Mouse (Mus musculus) neural tube, embryonic 11.5 days (tissue): ENCODE results near the gene Hnf4a. TPM values are rescaled to one million over a fixed set of nuclear protein-coding genes. Genes with fewer than 3 reads are reported as not detected.

Source experiments
- ATAC-seq: fragments of 200-750 bp; cut with Nextera tagmentation; 2 replicates; pipeline ENCODE4 v1.8.0; 2017; ENCODE audit warnings: moderate number of reproducible peaks, mild to moderate bottlenecking, moderate TSS enrichment, moderate library complexity; ENCODE audit not compliant: insufficient read depth, low FRiP score, low TSS enrichment
- DNase-seq: peaks from one replicate; pipeline ENCODE4 v3.0.0-alpha.2; 2015; ENCODE audit warnings: low spot score
- H3K27ac ChIP-seq: fragments of 300-500 bp; sonication (generic); 2 replicates; pipeline ENCODE4 v1.5.1; 2014; ENCODE audit warnings: low read depth, mild to moderate bottlenecking, low read length
- H3K27me3 ChIP-seq: fragments of 300-500 bp; sonication (generic); 2 replicates; pipeline ENCODE4 v1.6.1; 2014; ENCODE audit warnings: mild to moderate bottlenecking, low read length, mixed read lengths; ENCODE audit not compliant: control insufficient read depth, insufficient read depth
- H3K36me3 ChIP-seq: fragments of 300-500 bp; sonication (generic); 2 replicates; pipeline ENCODE4 v1.6.1; 2014; ENCODE audit warnings: mild to moderate bottlenecking, low read length, moderate library complexity, mixed read lengths; ENCODE audit not compliant: control insufficient read depth, insufficient read depth
- H3K4me1 ChIP-seq: fragments of 300-500 bp; sonication (generic); 2 replicates; pipeline ENCODE4 v1.6.1; 2014; ENCODE audit warnings: low read length, mixed read lengths; ENCODE audit not compliant: control insufficient read depth, insufficient read depth
- H3K4me2 ChIP-seq: fragments of 300-500 bp; sonication (generic); 2 replicates; pipeline ENCODE4 v1.6.1; 2014; ENCODE audit warnings: low read depth, mild to moderate bottlenecking, moderate library complexity
- H3K4me3 ChIP-seq: fragments of 300-500 bp; sonication (generic); 2 replicates; pipeline ENCODE4 v1.5.1; 2014; ENCODE audit warnings: low read depth, low read length
- H3K9ac ChIP-seq: fragments of 300-500 bp; sonication (generic); 2 replicates; pipeline ENCODE4 v1.6.1; 2014; ENCODE audit warnings: mild to moderate bottlenecking, low read length
- H3K9me3 ChIP-seq: fragments of 300-500 bp; sonication (generic); 2 replicates; pipeline ENCODE4 v1.6.1; 2016; ENCODE audit warnings: low read length; ENCODE audit not compliant: control insufficient read depth
- WGBS: fragments of 180-500 bp; shearing (Covaris S2); extraction: QIAGEN DNeasy Blood & Tissue Kit; methylation state at CpG from one replicate; pipeline ENCODE4 v1.1.7; 2014; 5-methylcytosine and 5-hydroxymethylcytosine counted together
- polyA plus RNA-seq: library from polyadenylated mRNA; unstranded; fragments of >200 nt; fragmentation: Nextera tagmentation; extraction: Ambion mirVana; gene quantifications from 2 replicates; pipeline ENCODE4 v1.2.1, GENCODE M21; 2014

Gene Hnf4a
- polyA plus RNA-seq, 1 experiment from 2014 or later = not detected

DNA sequence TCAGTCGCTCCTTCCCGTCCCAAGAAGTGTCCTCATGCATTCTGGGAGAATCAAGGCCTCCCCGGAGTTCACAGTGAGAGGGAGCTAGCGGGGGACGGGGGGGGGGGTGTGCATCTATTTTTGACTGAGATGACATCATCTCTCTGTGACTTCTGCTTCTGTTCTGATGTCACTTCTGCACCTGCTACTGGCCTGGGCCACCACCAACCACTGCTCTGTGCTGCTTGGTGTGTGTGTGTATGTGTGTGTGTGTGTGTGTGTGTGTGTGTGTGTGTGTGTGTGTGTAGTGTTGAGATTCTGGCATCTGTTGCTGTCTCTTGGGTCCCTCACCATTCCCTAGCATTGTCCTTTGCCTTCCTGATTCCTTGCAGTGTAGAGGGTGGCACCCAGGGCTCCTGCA is 80.9 kb downstream of the Hnf4a start:
- DNase-seq (no peak), ATAC-seq (no peak)
- 76% methylated on average over 5 of the region's 5 CpGs for WGBS
- no peak overlapping the region for H3K9ac ChIP-seq
- no peak overlapping the region for H3K27ac ChIP-seq
- H3K4me1 ChIP-seq = no peaks in the 10 kb centered on the region
- H3K27me3 ChIP-seq = no peaks in the 10 kb centered on the region
- H3K9me3 ChIP-seq = no peaks in the 10 kb centered on the region
- H3K36me3 ChIP-seq = no peaks in the 10 kb centered on the region
- H3K4me3 ChIP-seq = no peak overlapping the region
- no peak overlapping the region for H3K4me2 ChIP-seq

GRCm38 (mm10) chr2:163590211-163590610 is 83.6 kb downstream of the Hnf4a start:
- no peaks in the 10 kb centered on the region for H3K36me3 ChIP-seq
- DNase-seq (no peak), ATAC-seq (no peak)
- H3K4me3 ChIP-seq = no peak overlapping the region
- H3K9me3 ChIP-seq = no peaks in the 10 kb centered on the region
- H3K9ac ChIP-seq = no peak overlapping the region
- H3K27me3 ChIP-seq = no peaks in the 10 kb centered on the region
- 67% methylated on average over 12 of the region's 12 CpGs for WGBS
- no peak overlapping the region for H3K4me2 ChIP-seq
- H3K27ac ChIP-seq = no peak overlapping the region
- no peaks in the 10 kb centered on the region for H3K4me1 ChIP-seq

GRCm38 (mm10) chr2:163590996-163591395 is 84.4 kb downstream of the Hnf4a start:
- Histone ChIP-seq H3K36me3 (no peaks in the 10 kb centered on the region), H3K4me2 (no peak overlapping the region), H3K27ac (no peak overlapping the region), H3K4me1 (no peaks in the 10 kb centered on the region), H3K27me3 (no peaks in the 10 kb centered on the region), H3K9me3 (no peaks in the 10 kb centered on the region), H3K9ac (no peak overlapping the region), H3K4me3 (no peak overlapping the region)
- no peak for ATAC-seq
- WGBS = 79% methylated on average over 5 of the region's 5 CpGs
- DNase-seq = no peak

DNA sequence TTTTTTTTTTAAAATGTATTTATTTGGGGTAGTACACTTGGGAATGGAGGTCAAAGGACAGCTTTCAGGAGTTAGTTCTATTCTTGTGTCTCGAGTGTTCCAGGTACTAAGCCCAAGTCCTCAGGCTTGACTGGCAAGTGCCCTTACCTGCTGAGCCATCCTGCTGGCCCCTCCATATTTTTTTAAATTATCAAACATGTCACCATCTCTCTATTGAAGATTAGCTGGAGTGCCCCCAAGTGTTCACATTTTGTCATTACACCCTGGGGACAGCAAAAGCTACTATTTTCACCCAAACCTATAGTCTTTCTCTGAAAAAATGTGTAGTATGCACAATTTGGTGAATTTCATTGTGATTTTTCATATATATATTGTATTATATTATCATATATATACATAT is 85.5 kb downstream of the Hnf4a start:
- Histone ChIP-seq H3K27ac (no peak overlapping the region), H3K9me3 (no peaks in the 10 kb centered on the region), H3K9ac (no peak overlapping the region), H3K27me3 (no peaks in the 10 kb centered on the region), H3K4me2 (no peak overlapping the region), H3K4me3 (no peak overlapping the region), H3K36me3 (no peaks in the 10 kb centered on the region), H3K4me1 (no peaks in the 10 kb centered on the region)
- 74% methylated on average over 1 of the region's 1 CpGs for WGBS
- no peak for ATAC-seq
- DNase-seq = peak; percentile 25

GRCm38 (mm10) chr2:163593636-163594282 is 87.2 kb downstream of the Hnf4a start:
- H3K36me3 ChIP-seq = no peaks in the 10 kb centered on the region
- no peak overlapping the region for H3K27ac ChIP-seq
- DNase-seq (no peak), ATAC-seq (no peak)
- H3K4me2 ChIP-seq = no peak overlapping the region
- H3K9ac ChIP-seq = no peak overlapping the region
- no peaks in the 10 kb centered on the region for H3K9me3 ChIP-seq
- WGBS = 93% methylated on average over 10 of the region's 10 CpGs
- no peaks in the 10 kb centered on the region for H3K27me3 ChIP-seq
- H3K4me1 ChIP-seq = no peaks in the 10 kb centered on the region
- no peak overlapping the region for H3K4me3 ChIP-seq

DNA sequence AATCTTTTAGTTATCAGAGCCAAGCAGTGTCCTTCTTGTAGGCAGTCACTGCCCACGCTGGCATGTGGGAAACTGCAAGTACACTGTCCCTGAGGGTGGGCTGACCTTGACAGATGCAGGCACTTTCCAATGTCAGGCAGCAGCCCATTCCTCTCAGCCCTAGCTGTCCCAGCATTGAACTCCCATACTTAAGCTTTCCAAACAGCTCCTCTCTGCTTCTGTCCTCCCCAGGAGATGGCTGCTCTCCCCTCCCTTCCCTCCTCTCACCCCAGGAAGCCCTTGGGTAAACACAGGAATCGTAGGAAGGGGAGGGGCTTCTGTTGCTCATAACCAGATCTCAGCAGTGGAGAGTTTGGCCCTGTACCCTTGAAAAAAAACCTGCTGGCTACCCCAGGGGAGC is 88.5 kb downstream of the Hnf4a start:
- WGBS = 11% methylated on average over 2 of the region's 2 CpGs
- no peaks in the 10 kb centered on the region for H3K27me3 ChIP-seq
- no peak overlapping the region for H3K27ac ChIP-seq
- H3K4me3 ChIP-seq = no peak overlapping the region
- H3K4me1 ChIP-seq = no peaks in the 10 kb centered on the region
- no peak for ATAC-seq
- H3K9me3 ChIP-seq = no peaks in the 10 kb centered on the region
- DNase-seq = no peak
- H3K36me3 ChIP-seq = no peaks in the 10 kb centered on the region
- H3K4me2 ChIP-seq = no peak overlapping the region
- H3K9ac ChIP-seq = no peak overlapping the region

GRCm38 (mm10) chr2:163596057-163596872 is 89.7 kb downstream of the Hnf4a start:
- Histone ChIP-seq H3K27me3 (no peaks in the 10 kb centered on the region), H3K9ac (no peak overlapping the region), H3K4me3 (no peak overlapping the region), H3K9me3 (no peaks in the 10 kb centered on the region), H3K4me2 (no peak overlapping the region), H3K36me3 (no peaks in the 10 kb centered on the region), H3K4me1 (no peaks in the 10 kb centered on the region), H3K27ac (no peak overlapping the region)
- DNase-seq (no peak), ATAC-seq (no peak)
- 83% methylated on average over 13 of the region's 13 CpGs for WGBS

DNA sequence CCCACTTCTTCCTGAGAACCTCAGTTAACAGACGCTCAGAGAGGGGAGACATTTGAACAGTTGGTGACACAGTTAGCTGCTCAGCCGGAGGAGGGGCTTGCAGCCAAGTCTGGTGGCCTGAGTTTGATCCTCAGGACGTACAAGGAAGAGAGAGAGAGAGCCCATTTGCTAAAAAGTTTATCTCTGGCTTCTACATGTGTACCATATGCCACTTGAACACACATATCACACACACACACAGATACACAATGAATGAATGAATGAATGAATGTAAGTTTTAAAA is 90.2 kb downstream of the Hnf4a start:
- no peak overlapping the region for H3K9ac ChIP-seq
- no peaks in the 10 kb centered on the region for H3K27me3 ChIP-seq
- DNase-seq = no peak
- no peak overlapping the region for H3K4me3 ChIP-seq
- 69% methylated on average over 3 of the region's 3 CpGs for WGBS
- ATAC-seq = no peak
- H3K27ac ChIP-seq = no peak overlapping the region
- H3K36me3 ChIP-seq = no peaks in the 10 kb centered on the region
- H3K9me3 ChIP-seq = no peaks in the 10 kb centered on the region
- no peak overlapping the region for H3K4me2 ChIP-seq
- H3K4me1 ChIP-seq = no peaks in the 10 kb centered on the region

- WGBS = 62% methylated on average over 4 of the region's 4 CpGs
- H3K36me3 ChIP-seq = no peaks in the 10 kb centered on the region
- ATAC-seq (no peak), DNase-seq (no peak)
- H3K27me3 ChIP-seq = no peaks in the 10 kb centered on the region
- H3K9ac ChIP-seq = no peak overlapping the region
- H3K4me3 ChIP-seq = no peak overlapping the region
- no peak overlapping the region for H3K27ac ChIP-seq
- no peaks in the 10 kb centered on the region for H3K9me3 ChIP-seq
- peaks cover under 1% of the 10 kb centered on the region; the same call in 1 of the 2 replicates for H3K4me1 ChIP-seq
- no peak overlapping the region for H3K4me2 ChIP-seq
These were observed 91.1 kb downstream of the Hnf4a start for GRCm38 (mm10) chr2:163597661-163598060.
